Mouse (Mus musculus) CH12.LX (cell line): Measurements from ENCODE around the gene Ccdc50. TPM values are rescaled to one million over a fixed set of nuclear protein-coding genes. Genes with fewer than 3 reads are reported as not detected.

Experiments used
- DNase-seq: peaks from one replicate; pipeline ENCODE4 v3.0.0-alpha.2; 2013; ENCODE audit errors: extremely low read depth
- H3K27ac ChIP-seq: 2 replicates; pipeline ENCODE4 v1.5.1; 2012; ENCODE audit warnings: low read depth, mild to moderate bottlenecking, control low read depth, moderate library complexity; ENCODE audit not compliant: insufficient read depth
- H3K27me3 ChIP-seq: replicated peaks from 2 replicates; pipeline ENCODE3; 2012; ENCODE audit warnings: inconsistent platforms
- H3K36me3 ChIP-seq, 2 experiments: replicated peaks in 1 of 2; 2 replicates each; pipeline versions ENCODE3 to v1.6.1; 2012; ENCODE audit warnings: inconsistent platforms in 1 of 2, low read length in 1 of 2, mild to moderate bottlenecking in 1 of 2, mixed read lengths in 1 of 2, moderate library complexity in 1 of 2; ENCODE audit not compliant: control insufficient read depth in 1 of 2, insufficient read depth in 1 of 2
- H3K4me1 ChIP-seq, 2 experiments: 2 replicates each; pipeline ENCODE4 v1.6.1; 2012; ENCODE audit warnings: inconsistent platforms in 1 of 2, moderate library complexity in 1 of 2; ENCODE audit not compliant: insufficient read depth in 2 of 2, control insufficient read depth in 1 of 2
- H3K4me2 ChIP-seq: 2 replicates; pipeline ENCODE4 v1.6.1; 2012; ENCODE audit warnings: low read depth, mild to moderate bottlenecking, control low read depth; ENCODE audit not compliant: poor library complexity, insufficient read depth, severe bottlenecking
- H3K4me3 ChIP-seq, 3 experiments: fragments of 150-350 bp in 1 of 3; sonication (generic) in 1 of 3; replicated peaks in 1 of 3; 2 replicates each; pipeline versions ENCODE3 to v1.5.1; 2011 to 2012; ENCODE audit warnings: low read depth in 2 of 3, low read length in 2 of 3, mild to moderate bottlenecking in 2 of 3, moderate library complexity in 2 of 3, control low read depth in 1 of 3, improper control_type of control experiment in 1 of 3, inconsistent platforms in 1 of 3, mixed read lengths in 1 of 3; ENCODE audit not compliant: poor library complexity in 1 of 3
- H3K79me2 ChIP-seq: replicated peaks from 2 replicates; pipeline ENCODE4 v1.6.1; 2012; ENCODE audit warnings: mild to moderate bottlenecking, moderate library complexity; ENCODE audit not compliant: control insufficient read depth, poor library complexity, insufficient read depth, severe bottlenecking; ENCODE audit errors: extremely low read depth
- H3K9ac ChIP-seq: 2 replicates; pipeline ENCODE4 v1.6.1; 2012; ENCODE audit warnings: low read depth, mild to moderate bottlenecking, control low read depth, moderate library complexity; ENCODE audit not compliant: insufficient read depth
- H3K9me3 ChIP-seq: replicated peaks from 2 replicates; pipeline ENCODE3; 2012; ENCODE audit warnings: low read length, inconsistent platforms, mixed read lengths
- BHLHE40 ChIP-seq: IDR thresholded peaks from 2 replicates; pipeline ENCODE4 v1.6.1; 2011; ENCODE audit warnings: mild to moderate bottlenecking, low read depth, low read length, improper control_type of control experiment
- CHD1 ChIP-seq: IDR thresholded peaks from 2 replicates; pipeline ENCODE4 v1.6.1; 2012; ENCODE audit warnings: low read depth, low read length, improper control_type of control experiment, inconsistent platforms
- CHD2 ChIP-seq: IDR thresholded peaks from 2 replicates; pipeline ENCODE4 v1.6.1; 2011; ENCODE audit warnings: low read length, improper control_type of control experiment
- CTCF ChIP-seq, 2 experiments: IDR thresholded peaks in 1 of 2; conservative IDR thresholded peaks in 1 of 2; 2 replicates each; pipeline ENCODE4 v1.5.1; 2011 to 2012; ENCODE audit warnings: low read depth in 2 of 2, low read length in 2 of 2, improper control_type of control experiment in 1 of 2, inconsistent platforms in 1 of 2, mild to moderate bottlenecking in 1 of 2, moderate library complexity in 1 of 2
- E2F4 ChIP-seq: IDR thresholded peaks from 2 replicates; pipeline ENCODE4 v1.6.1; 2011; ENCODE audit warnings: low read depth, low read length, improper control_type of control experiment; ENCODE audit not compliant: insufficient replicate concordance
- ELF1 ChIP-seq: IDR thresholded peaks from 2 replicates; pipeline ENCODE4 v1.6.1; 2014; ENCODE audit warnings: low read depth, mild to moderate bottlenecking, inconsistent platforms, low read length, improper control_type of control experiment
- EP300 ChIP-seq: IDR thresholded peaks from 2 replicates; pipeline ENCODE4 v1.6.1; 2011; ENCODE audit warnings: low read length, improper control_type of control experiment
- ETS1 ChIP-seq: conservative IDR thresholded peaks from 2 replicates; pipeline ENCODE4 v1.6.1; 2012; ENCODE audit warnings: low read depth, mild to moderate bottlenecking, inconsistent platforms, low read length, improper control_type of control experiment, moderate library complexity
- GABPA ChIP-seq: IDR thresholded peaks from 2 replicates; pipeline ENCODE4 v1.6.1; 2012; ENCODE audit warnings: low read depth, low read length, improper control_type of control experiment, inconsistent platforms; ENCODE audit not compliant: insufficient replicate concordance
- HCFC1 ChIP-seq: IDR thresholded peaks from 2 replicates; pipeline ENCODE4 v1.6.1; 2012; ENCODE audit warnings: low read depth, mild to moderate bottlenecking, inconsistent platforms, low read length, improper control_type of control experiment
- IRF4 ChIP-seq: IDR thresholded peaks from 2 replicates; pipeline ENCODE4 v1.6.1; 2014; ENCODE audit warnings: low read depth, mild to moderate bottlenecking, inconsistent platforms, low read length, improper control_type of control experiment
- JUN ChIP-seq: IDR thresholded peaks from 2 replicates; pipeline ENCODE4 v1.6.1; 2011; ENCODE audit warnings: low read depth, mild to moderate bottlenecking, low read length, improper control_type of control experiment, moderate library complexity; ENCODE audit not compliant: insufficient read depth
- JUND ChIP-seq: conservative IDR thresholded peaks from 2 replicates; pipeline ENCODE4 v1.6.1; 2011; ENCODE audit warnings: low read depth, low read length, improper control_type of control experiment
- KAT2A ChIP-seq: IDR thresholded peaks from 2 replicates; pipeline ENCODE4 v1.6.1; 2012; ENCODE audit warnings: low read length, improper control_type of control experiment, inconsistent platforms; ENCODE audit not compliant: insufficient replicate concordance
- MAFK ChIP-seq: IDR thresholded peaks from 2 replicates; pipeline ENCODE4 v1.6.1; 2011; ENCODE audit warnings: low read length, improper control_type of control experiment; ENCODE audit not compliant: insufficient replicate concordance
- MAX ChIP-seq: IDR thresholded peaks from 2 replicates; pipeline ENCODE4 v1.6.1; 2011; ENCODE audit warnings: low read length, improper control_type of control experiment
- MAZ ChIP-seq: IDR thresholded peaks from 2 replicates; pipeline ENCODE4 v1.6.1; 2012; ENCODE audit warnings: low read depth, mild to moderate bottlenecking, inconsistent platforms, low read length, improper control_type of control experiment, moderate library complexity
- MEF2A ChIP-seq: IDR thresholded peaks from 2 replicates; pipeline ENCODE4 v1.6.1; 2014; ENCODE audit warnings: low read depth, mild to moderate bottlenecking, inconsistent platforms, low read length, improper control_type of control experiment, borderline replicate concordance
- MXI1 ChIP-seq: IDR thresholded peaks from 2 replicates; pipeline ENCODE4 v1.6.1; 2011; ENCODE audit warnings: mild to moderate bottlenecking, low read depth, low read length, improper control_type of control experiment
- MYC ChIP-seq: IDR thresholded peaks from 2 replicates; pipeline ENCODE4 v1.6.1; 2011; ENCODE audit warnings: low read depth, mild to moderate bottlenecking, improper control_type of control experiment, low read length
- NELFE ChIP-seq: IDR thresholded peaks from 2 replicates; pipeline ENCODE4 v1.6.1; 2011; ENCODE audit warnings: low read depth, low read length, improper control_type of control experiment
- NRF1 ChIP-seq: IDR thresholded peaks from 2 replicates; pipeline ENCODE4 v1.6.1; 2014; ENCODE audit warnings: low read depth, mild to moderate bottlenecking, inconsistent platforms, low read length, improper control_type of control experiment, moderate library complexity
- PAX5 ChIP-seq: IDR thresholded peaks from 2 replicates; pipeline ENCODE4 v1.6.1; 2012; ENCODE audit warnings: low read length, inconsistent platforms, mixed read lengths
- POLR2A ChIP-seq: IDR thresholded peaks from 2 replicates; pipeline ENCODE4 v1.6.1; 2011; ENCODE audit warnings: low read depth, mild to moderate bottlenecking, improper control_type of control experiment, low read length
- POLR2AphosphoS2 ChIP-seq: IDR thresholded peaks from 2 replicates; pipeline ENCODE4 v1.6.1; 2011; ENCODE audit warnings: low read depth, low read length, improper control_type of control experiment
- RAD21 ChIP-seq: IDR thresholded peaks from 2 replicates; pipeline ENCODE4 v1.6.1; 2011; ENCODE audit warnings: low read depth, mild to moderate bottlenecking, low read length, improper control_type of control experiment, moderate library complexity
- RCOR1 ChIP-seq: conservative IDR thresholded peaks from 2 replicates; pipeline ENCODE4 v1.6.1; 2012; ENCODE audit warnings: low read depth, mild to moderate bottlenecking, inconsistent platforms, low read length, improper control_type of control experiment
- SIN3A ChIP-seq: IDR thresholded peaks from 2 replicates; pipeline ENCODE4 v1.6.1; 2012; ENCODE audit warnings: low read length, improper control_type of control experiment, inconsistent platforms
- SMC3 ChIP-seq: IDR thresholded peaks from 2 replicates; pipeline ENCODE4 v1.6.1; 2011; ENCODE audit warnings: low read depth, low read length, improper control_type of control experiment
- TBP ChIP-seq: conservative IDR thresholded peaks from 2 replicates; pipeline ENCODE4 v1.6.1; 2011; ENCODE audit warnings: low read depth, low read length, improper control_type of control experiment
- TCF12 ChIP-seq: IDR thresholded peaks from 2 replicates; pipeline ENCODE4 v1.6.1; 2014; ENCODE audit warnings: low read depth, mild to moderate bottlenecking, inconsistent platforms, low read length, improper control_type of control experiment
- UBTF ChIP-seq: IDR thresholded peaks from 2 replicates; pipeline ENCODE4 v1.6.1; 2012; ENCODE audit warnings: low read depth, mild to moderate bottlenecking, inconsistent platforms, low read length, improper control_type of control experiment, moderate library complexity
- USF1 ChIP-seq: IDR thresholded peaks from 2 replicates; pipeline ENCODE4 v1.6.1; 2014; ENCODE audit warnings: low read depth, mild to moderate bottlenecking, inconsistent platforms, low read length, improper control_type of control experiment
- USF2 ChIP-seq: conservative IDR thresholded peaks from 2 replicates; pipeline ENCODE4 v1.6.1; 2011; ENCODE audit warnings: low read depth, low read length, improper control_type of control experiment
- ZC3H11A ChIP-seq: IDR thresholded peaks from 2 replicates; pipeline ENCODE4 v1.6.1; 2012; ENCODE audit warnings: low read depth, mild to moderate bottlenecking, inconsistent platforms, low read length, improper control_type of control experiment
- ZKSCAN1 ChIP-seq: IDR thresholded peaks from 2 replicates; pipeline ENCODE4 v1.6.1; 2012; ENCODE audit warnings: low read depth, inconsistent platforms, low read length, improper control_type of control experiment, borderline replicate concordance
- ZMIZ1 ChIP-seq: IDR thresholded peaks from 2 replicates; pipeline ENCODE4 v1.6.1; 2012; ENCODE audit warnings: low read depth, mild to moderate bottlenecking, inconsistent platforms, low read length, improper control_type of control experiment
- ZNF384 ChIP-seq: IDR thresholded peaks from 2 replicates; pipeline ENCODE4 v1.6.1; 2012; ENCODE audit warnings: low read depth, low read length, improper control_type of control experiment, inconsistent platforms
- dilution Hi-C: fragments of 300-500 bp; cut with MboI; formaldehyde crosslinking; loops from 2 replicates; pipeline ENCODE4 v1.14.3; 2020; ENCODE audit warnings: low sequenced_read_pairs; ENCODE audit not compliant: extremely low pct_unique_long_range_greater_than_20kb, extremely low pct_ligation_motif_present
- in situ Hi-C: fragments of 300-500 bp; cut with MboI; formaldehyde crosslinking; loops from 3 replicates; pipeline ENCODE4 v1.14.3; 2019; ENCODE audit warnings: low sequenced_read_pairs, low pct_ligation_motif_present, low pct_unique_long_range_greater_than_20kb, mixed read lengths
- polyA plus RNA-seq: library from polyadenylated mRNA; unstranded; fragments of >175 nt; gene quantifications from 2 replicates; pipeline ENCODE4 v1.2.1, GENCODE M21; 2012; ENCODE audit warnings: low read depth; ENCODE audit not compliant: insufficient read length
- total RNA-seq, 2 experiments: library from RNA; depleted of rRNA; stranded (reverse); fragments of 300-350 nt in 1 of 2; fragments of >200 nt in 1 of 2; gene quantifications; 2 replicates each; pipeline ENCODE4 v1.2.3; 2012 to 2014

The Ccdc50 gene
- total and polyA plus RNA-seq, 3 experiments = 203 to 261 (median 243) TPM

GRCm38 (mm10) chr16:27349235-27349634 lies 39.4 kb upstream of the Ccdc50 start:
- dilution Hi-C loops = no loop called here
- H3K27ac ChIP-seq = peak overlapping the region; percentile 99
- peak overlapping the region; percentile 53; the same call in 1 of the 2 replicates for H3K9ac ChIP-seq
- peak; percentile 98 for DNase-seq
- no peaks in the 10 kb centered on the region for H3K79me2 ChIP-seq
- peak overlapping the region; percentile 83 for H3K4me2 ChIP-seq
- H3K4me3 ChIP-seq = peak overlapping the region in 1 of 3 experiments; percentile 15
- no peaks in the 10 kb centered on the region for H3K27me3 ChIP-seq
- TF ChIP-seq ZMIZ1 = peak; percentile 73
- TF ChIP-seq SMC3 = peak; percentile 53
- TF ChIP-seq MAX = peak; percentile 87
- TF ChIP-seq CHD2 = peak; percentile 92
- no peak for TF ChIP-seq ZC3H11A
- peak; percentile 54 for TF ChIP-seq RAD21
- no peak; the same call in 1 of the 2 replicates for TF ChIP-seq USF2
- TF ChIP-seq RCOR1 = peak; percentile 99
- 0 out of 2 replicates have a peak, but pooled peaks have one; percentile 58 for TF ChIP-seq KAT2A
- peak; percentile 93 for TF ChIP-seq MYC
- peak; percentile 97 for TF ChIP-seq JUN
- TF ChIP-seq JUND = peak; percentile 98
- TF ChIP-seq POLR2A = peak; percentile 48; the same call in 1 of the 2 replicates
- TF ChIP-seq UBTF = no peak
- no peak for TF ChIP-seq ZKSCAN1
- peak; percentile 97 for TF ChIP-seq MAFK
- TF ChIP-seq TCF12 = peak; percentile 96
- peak; percentile 98 for TF ChIP-seq MEF2A
- TF ChIP-seq USF1 = no peak
- TF ChIP-seq ETS1 = peak; percentile 98
- 0 out of 2 replicates have a peak, but pooled peaks have one; percentile 43 for TF ChIP-seq POLR2AphosphoS2
- peak; percentile 93 for TF ChIP-seq BHLHE40
- peak; percentile 68 for TF ChIP-seq NELFE
- no peak for TF ChIP-seq CTCF (conservative IDR thresholded peaks at IDR 0.05 in 1 of 2, IDR thresholded peaks at IDR 0.05 in 1 of 2; ENCODE audit: low read depth in 2 of 2, low read length in 2 of 2)
- TF ChIP-seq ELF1 = peak; percentile 54; the same call in 1 of the 2 replicates
- TF ChIP-seq ZNF384 = peak; percentile 65
- peak; percentile 86 for TF ChIP-seq TBP
- 0 out of 2 replicates have a peak, but pooled peaks have one; percentile 71 for TF ChIP-seq E2F4
- peak; percentile 89 for TF ChIP-seq SIN3A
- TF ChIP-seq CHD1 = peak; percentile 97
- TF ChIP-seq NRF1 = no peak
- no peak for TF ChIP-seq PAX5
- peak; percentile 86 for TF ChIP-seq MAZ
- peak; percentile 64 for TF ChIP-seq HCFC1
- TF ChIP-seq GABPA = no peak
- TF ChIP-seq IRF4 = peak; percentile 100
- TF ChIP-seq EP300 = peak; percentile 100
- TF ChIP-seq MXI1 = no peak; the same call in 1 of the 2 replicates
- TF ChIP-seq, all 38 proteins: peak for 28
- no peaks in the 10 kb centered on the region for H3K36me3 ChIP-seq
- no peaks in the 10 kb centered on the region for H3K9me3 ChIP-seq
- peaks cover 22 to 78% of the 10 kb centered on the region in 2 experiments for H3K4me1 ChIP-seq
- in situ Hi-C loops = loop anchor here (5.0 kb wide), 1 partner anchor 38 kb away; the partner anchor contains the start of gene Ccdc50
